Mouse (Mus musculus) testis, adult 2 months (tissue): ENCODE results near the gene Ints1. TPM values are rescaled to one million over a fixed set of nuclear protein-coding genes. Genes with fewer than 3 reads are reported as not detected.

Source experiments
- H3K27ac ChIP-seq: fragments of 200-500 bp; 2 replicates; pipeline ENCODE4 v1.5.1; 2012; ENCODE audit warnings: low read depth, low read length; ENCODE audit not compliant: control insufficient read depth, insufficient read depth
- H3K27me3 ChIP-seq: fragments of 200-500 bp; 2 replicates; pipeline ENCODE4 v1.6.1; 2012; ENCODE audit warnings: mild to moderate bottlenecking, low read length, moderate library complexity; ENCODE audit not compliant: control insufficient read depth, insufficient read depth
- H3K36me3 ChIP-seq: fragments of 200-500 bp; 2 replicates; pipeline ENCODE4 v1.6.1; 2012; ENCODE audit warnings: mild to moderate bottlenecking, low read length; ENCODE audit not compliant: control insufficient read depth, insufficient read depth
- H3K4me1 ChIP-seq: fragments of 200-500 bp; 2 replicates; pipeline ENCODE4 v1.6.1; 2012; ENCODE audit warnings: low read length; ENCODE audit not compliant: control insufficient read depth, insufficient read depth
- H3K4me3 ChIP-seq: fragments of 200-500 bp; 2 replicates; pipeline ENCODE4 v1.5.1; 2012; ENCODE audit warnings: low read depth, mild to moderate bottlenecking, low read length, moderate library complexity, mixed read lengths; ENCODE audit not compliant: control insufficient read depth
- CTCF ChIP-seq: fragments of 200-500 bp; IDR thresholded peaks from 2 replicates; pipeline ENCODE4 v1.5.1; 2012; ENCODE audit warnings: low read depth, mild to moderate bottlenecking, inconsistent platforms, low read length, moderate library complexity; ENCODE audit not compliant: control insufficient read depth, insufficient read depth, insufficient replicate concordance
- POLR2A ChIP-seq: fragments of 200-500 bp; IDR thresholded peaks from 2 replicates; pipeline ENCODE4 v1.6.1; 2012; ENCODE audit warnings: low read depth, mild to moderate bottlenecking, inconsistent platforms, low read length, moderate library complexity; ENCODE audit not compliant: control insufficient read depth
- polyA plus RNA-seq: library from polyadenylated mRNA; depleted of rRNA; stranded (reverse); fragments of >200 nt; gene quantifications from 2 replicates; pipeline ENCODE4 v1.2.3, GENCODE M21; 2012

Ints1 gene
- polyA plus RNA-seq, 1 experiment, result 36.4 TPM

- no peak overlapping the region for H3K27ac ChIP-seq
- no peak overlapping the region for H3K4me3 ChIP-seq
- no peaks in the 10 kb centered on the region for H3K27me3 ChIP-seq
- no peak for TF ChIP-seq POLR2A
- TF ChIP-seq CTCF, result peak; percentile 94
- no peaks in the 10 kb centered on the region for H3K36me3 ChIP-seq
- H3K4me1 ChIP-seq, result no peaks in the 10 kb centered on the region
Measured at GRCm38 (mm10) chr5:139817292-139817691, 41.8 kb upstream of the Ints1 start.

GRCm38 (mm10) chr5:139816445-139816844 is 41.0 kb upstream of the Ints1 start:
- Histone ChIP-seq H3K27ac (peak overlapping the region; percentile 77), H3K36me3 (no peaks in the 10 kb centered on the region), H3K4me1 (no peaks in the 10 kb centered on the region), H3K4me3 (no peak overlapping the region), H3K27me3 (no peaks in the 10 kb centered on the region)
- TF ChIP-seq CTCF (no peak), POLR2A (no peak)

GRCm38 (mm10) chr5:139815964-139816363 is 40.5 kb upstream of the Ints1 start:
- H3K4me1 ChIP-seq, result no peaks in the 10 kb centered on the region
- H3K27me3 ChIP-seq, result no peaks in the 10 kb centered on the region
- no peak overlapping the region for H3K4me3 ChIP-seq
- peak overlapping the region; percentile 77 for H3K27ac ChIP-seq
- no peaks in the 10 kb centered on the region for H3K36me3 ChIP-seq
- TF ChIP-seq CTCF (no peak), POLR2A (peak; percentile 32; the same call in 1 of the 2 replicates)

- TF ChIP-seq POLR2A, result no peak
- no peak for TF ChIP-seq CTCF
- Histone ChIP-seq H3K4me1 (no peaks in the 10 kb centered on the region), H3K36me3 (no peaks in the 10 kb centered on the region), H3K27me3 (no peaks in the 10 kb centered on the region), H3K27ac (peak overlapping the region; percentile 7; the same call in 1 of the 2 replicates), H3K4me3 (no peak overlapping the region)
Measured at GRCm38 (mm10) chr5:139813963-139814381, 38.5 kb upstream of the Ints1 start.

DNA sequence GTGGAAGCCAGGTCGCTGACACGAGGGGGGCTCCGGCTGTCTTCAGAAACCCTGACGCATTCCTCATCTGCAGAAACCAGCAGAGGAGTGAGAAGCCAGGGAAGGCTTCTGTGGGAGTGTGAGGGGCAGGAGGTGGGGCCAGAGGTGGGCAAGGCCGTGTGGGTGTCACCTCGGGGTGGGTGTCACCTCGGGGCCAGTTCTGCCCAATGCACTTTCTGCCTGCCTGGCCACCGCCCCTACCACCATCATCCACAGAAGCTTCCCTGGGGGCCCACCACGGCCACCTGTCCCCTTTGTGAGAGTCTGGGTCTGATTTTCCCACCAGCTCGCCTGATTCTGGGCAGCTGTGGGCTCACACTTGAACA is 37.6 kb upstream of the Ints1 start:
- Histone ChIP-seq H3K27me3 (no peaks in the 10 kb centered on the region), H3K27ac (peak overlapping the region; percentile 56)

DNA sequence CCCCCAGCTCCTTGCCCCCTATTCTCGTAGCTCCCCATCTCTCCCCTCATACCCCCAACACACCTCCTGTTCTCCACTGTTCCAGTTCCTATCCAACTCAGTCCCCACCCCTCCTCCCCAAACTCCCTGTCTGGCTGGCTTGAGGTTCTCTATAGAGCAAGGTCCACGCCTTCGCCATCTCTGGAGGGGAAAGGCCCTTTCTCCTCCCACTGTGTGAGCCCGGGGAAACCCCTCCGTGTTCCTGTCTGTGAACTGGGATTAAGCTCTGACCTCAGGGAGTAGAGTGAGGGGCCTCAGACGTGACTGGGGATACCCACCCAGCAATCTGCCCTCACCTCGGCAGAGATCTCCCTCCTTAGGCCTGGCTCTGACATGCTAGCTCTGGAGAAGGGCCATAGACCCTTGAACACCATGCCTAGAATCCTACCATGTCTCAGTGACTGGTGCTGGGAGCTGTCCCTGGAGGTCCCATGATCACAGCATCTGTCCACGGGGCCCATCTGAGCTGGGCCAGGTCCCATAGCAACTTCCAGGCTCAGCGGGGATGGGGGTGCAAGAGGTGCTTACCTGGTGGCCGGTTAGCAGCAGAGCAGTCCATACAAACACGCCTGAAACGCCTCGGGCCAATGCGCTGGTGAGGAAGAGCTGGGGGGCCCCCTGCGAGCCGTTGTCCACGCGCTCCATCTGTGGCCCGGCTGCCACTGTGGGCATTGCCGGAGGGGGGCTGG is 37.1 kb upstream of the Ints1 start:
- peaks cover 5% of the 10 kb centered on the region for H3K4me1 ChIP-seq
- H3K27me3 ChIP-seq, result no peaks in the 10 kb centered on the region
- peak overlapping the region; percentile 56 for H3K27ac ChIP-seq
- TF ChIP-seq CTCF (no peak), POLR2A (no peak)
- H3K4me3 ChIP-seq, result peak overlapping the region; percentile 51
- no peaks in the 10 kb centered on the region for H3K36me3 ChIP-seq

More for the DNA sequence above, 37.6 kb upstream of the Ints1 start:
- TF ChIP-seq CTCF (no peak), POLR2A (no peak; the same call in 1 of the 2 replicates)
- Histone ChIP-seq H3K36me3 (no peaks in the 10 kb centered on the region), H3K4me1 (peaks cover 4% of the 10 kb centered on the region), H3K4me3 (peak overlapping the region; percentile 51)

GRCm38 (mm10) chr5:139811677-139812397 is 36.4 kb upstream of the Ints1 start:
- Histone ChIP-seq H3K4me3 (peak overlapping the region; percentile 51), H3K36me3 (no peaks in the 10 kb centered on the region), H3K27me3 (no peaks in the 10 kb centered on the region), H3K4me1 (peaks cover 5% of the 10 kb centered on the region), H3K27ac (no peak overlapping the region; the same call in 1 of the 2 replicates)
- TF ChIP-seq POLR2A (no peak; the same call in 1 of the 2 replicates), CTCF (no peak)
